Mouse (Mus musculus) CH12.LX (cell line): ENCODE data around the gene Als2cr12.

Experiments used
- CTCF ChIP-seq, 2 experiments: IDR thresholded peaks in 1 of 2; conservative IDR thresholded peaks in 1 of 2; 2 replicates each; pipeline ENCODE4 v1.5.1; 2011 to 2012; ENCODE audit warnings: low read depth in 2 of 2, low read length in 2 of 2, improper control_type of control experiment in 1 of 2, inconsistent platforms in 1 of 2, mild to moderate bottlenecking in 1 of 2, moderate library complexity in 1 of 2
- ETS1 ChIP-seq: conservative IDR thresholded peaks from 2 replicates; pipeline ENCODE4 v1.6.1; 2012; ENCODE audit warnings: low read depth, mild to moderate bottlenecking, inconsistent platforms, low read length, improper control_type of control experiment, moderate library complexity
- JUND ChIP-seq: conservative IDR thresholded peaks from 2 replicates; pipeline ENCODE4 v1.6.1; 2011; ENCODE audit warnings: low read depth, low read length, improper control_type of control experiment
- MAX ChIP-seq: IDR thresholded peaks from 2 replicates; pipeline ENCODE4 v1.6.1; 2011; ENCODE audit warnings: low read length, improper control_type of control experiment
- MEF2A ChIP-seq: IDR thresholded peaks from 2 replicates; pipeline ENCODE4 v1.6.1; 2014; ENCODE audit warnings: low read depth, mild to moderate bottlenecking, inconsistent platforms, low read length, improper control_type of control experiment, borderline replicate concordance
- RAD21 ChIP-seq: IDR thresholded peaks from 2 replicates; pipeline ENCODE4 v1.6.1; 2011; ENCODE audit warnings: low read depth, mild to moderate bottlenecking, low read length, improper control_type of control experiment, moderate library complexity

- TF ChIP-seq MAX (no peak), ETS1 (no peak), RAD21 (no peak), CTCF (conservative IDR thresholded peaks at IDR 0.05 in 1 of 2, IDR thresholded peaks at IDR 0.05 in 1 of 2; ENCODE audit: low read depth in 2 of 2, low read length in 2 of 2) (no peak), JUND (no peak), MEF2A (peak; percentile 41; the same call in 1 of the 2 replicates)
Observed at GRCm38 (mm10) chr1:58723062-58723808, 27.4 kb upstream of the Als2cr12 start.
